Mouse (Mus musculus): ENCODE data around the gene Zscan2. TPM values are rescaled to one million over a fixed set of nuclear protein-coding genes. Genes with fewer than 3 reads are reported as not detected.

Gene Zscan2
- total RNA-seq (2021), result 1 to 10 TPM; 1.5 to 1.6 TPM
- long read RNA-seq, experiment 1, partial matches to known transcripts, result 0 of 1 reads
- long read RNA-seq, experiment 1, other reads (novel, unspliced or antisense), result 0 of 1 reads
- long read RNA-seq, experiment 2, result 0 reads

DNA sequence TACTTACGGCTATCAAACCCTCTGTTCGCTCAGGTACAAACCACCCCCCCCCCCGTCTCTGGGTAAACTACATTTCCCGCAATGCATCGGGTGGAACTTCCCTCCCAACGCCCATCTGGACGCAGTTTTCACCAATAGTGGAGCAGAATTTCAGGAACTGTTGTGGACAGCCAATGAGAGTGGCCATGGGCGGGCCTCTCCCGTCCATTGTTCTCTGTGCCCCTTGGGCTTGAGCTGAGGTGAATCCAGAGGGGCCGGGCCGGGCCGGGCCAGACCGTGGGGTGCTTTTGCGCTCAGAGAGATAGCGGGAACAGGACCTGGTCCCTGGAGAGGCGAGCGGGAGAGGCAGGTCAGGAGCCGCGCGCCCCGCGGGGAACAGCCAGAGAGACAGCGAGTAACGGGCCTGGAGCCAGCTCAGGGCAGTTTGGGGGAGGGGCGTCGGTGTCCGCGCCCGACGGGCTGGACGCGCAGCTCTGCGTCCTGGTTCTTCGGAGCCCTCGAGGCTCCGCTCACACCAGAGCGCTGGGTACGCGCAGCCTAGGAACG lies at the start of gene Zscan2:
TSS of gene Zscan2 (plus strand) at position 192 of the 546 bp plus-strand sequence.
- DNase-seq, result peak; percentile 90

DNA sequence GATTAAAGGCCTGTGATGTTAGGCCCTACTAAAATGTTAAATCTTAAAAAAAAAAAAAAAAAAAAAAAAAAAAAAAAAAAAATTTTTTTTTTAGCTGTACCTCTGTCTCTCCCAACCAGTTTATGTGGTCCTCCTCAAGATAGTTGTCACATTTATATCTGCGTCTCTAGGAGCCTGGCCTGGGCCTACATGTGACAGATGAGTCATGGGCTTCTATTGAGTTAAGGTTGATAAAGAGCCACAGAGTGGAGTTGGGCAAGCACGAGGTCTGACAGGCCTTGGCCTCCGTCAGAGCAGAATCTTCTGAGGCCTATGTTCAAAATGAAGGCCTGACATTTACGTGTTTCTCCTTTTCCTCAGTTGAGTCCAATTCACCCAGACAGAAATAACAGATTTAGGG lies 47.3 kb upstream of the Zscan2 start:
- no peak for DNase-seq

- no peak for DNase-seq
Measured at GRCm38 (mm10) chr7:80816641-80817040, 44.1 kb upstream of the Zscan2 start.

DNA sequence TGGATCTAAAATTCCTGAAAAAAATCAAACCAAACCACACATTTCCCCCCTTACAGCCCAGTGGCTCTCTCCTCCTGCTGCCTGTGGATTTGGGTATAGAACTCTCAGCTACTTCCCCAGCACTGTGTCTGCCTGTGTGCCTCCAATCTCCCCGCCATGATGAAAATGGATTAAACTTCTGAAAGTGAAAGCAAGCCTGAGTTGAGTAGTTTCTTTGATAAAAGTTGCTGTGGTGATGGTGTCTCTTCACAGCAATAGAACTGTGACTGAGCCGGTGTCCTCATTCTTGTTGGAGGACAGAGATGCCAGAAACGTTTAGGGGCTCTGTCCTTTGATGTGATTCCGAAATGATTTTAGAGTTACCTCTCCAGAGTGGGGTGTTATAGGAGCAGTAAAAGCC lies 39.9 kb upstream of the Zscan2 start:
- no peak for DNase-seq

DNA sequence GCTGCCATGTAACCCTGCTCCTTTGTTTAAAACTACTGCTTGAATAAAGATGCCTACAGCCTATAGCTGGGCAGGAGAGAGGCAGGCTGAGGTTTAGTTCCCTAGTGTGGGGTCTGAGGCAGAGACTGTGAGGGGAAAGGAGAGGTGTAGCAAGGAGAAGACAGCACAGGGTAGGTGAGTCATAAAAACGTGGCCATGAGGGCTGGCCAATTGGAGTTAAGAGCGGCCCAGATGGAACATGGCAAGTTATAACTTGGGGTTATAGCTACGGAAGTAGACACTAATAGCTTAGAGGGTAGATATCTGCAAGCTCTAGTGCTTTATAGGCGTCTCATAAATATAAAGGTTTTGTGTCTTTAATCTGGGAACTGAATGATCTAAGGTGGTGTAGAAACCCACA lies 37.5 kb upstream of the Zscan2 start:
- DNase-seq, result no peak

- DNase-seq, result no peak
Measured at GRCm38 (mm10) chr7:80823875-80824682, 36.6 kb upstream of the Zscan2 start.

DNA sequence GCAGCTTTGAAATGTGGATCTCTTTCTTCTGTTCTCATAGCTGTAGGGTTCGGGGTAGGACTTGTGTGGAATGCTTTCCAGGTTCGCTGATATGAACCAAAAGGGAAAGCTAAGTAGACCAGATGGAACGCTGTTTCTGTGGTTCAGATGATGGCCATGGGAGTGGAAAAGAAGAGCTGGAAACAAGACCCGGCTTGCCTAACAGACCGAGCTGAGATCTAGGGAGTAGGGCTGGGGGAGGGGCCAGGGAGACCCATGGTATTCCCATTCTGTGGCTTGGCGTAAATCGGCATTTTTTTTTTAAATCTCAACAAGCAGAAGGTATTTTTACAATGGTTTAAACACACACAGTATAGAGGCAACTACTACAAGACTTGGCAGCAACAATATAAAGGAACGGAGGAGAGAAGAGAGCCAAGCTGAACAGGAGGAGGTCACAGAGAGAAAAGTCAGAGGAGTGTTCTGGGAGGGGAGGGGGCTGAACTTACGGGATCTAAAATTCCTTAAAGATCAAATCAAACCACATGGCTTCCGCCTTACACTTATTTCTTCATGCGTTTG lies 34.8 kb upstream of the Zscan2 start, which contains the start of gene Iqgap1:
TSS of gene Iqgap1 (minus strand) at position 132 of the 561 bp plus-strand sequence.
- no peak for DNase-seq

- DNase-seq, result no peak
Measured at GRCm38 (mm10) chr7:80828146-80828860, 32.4 kb upstream of the Zscan2 start.

DNA sequence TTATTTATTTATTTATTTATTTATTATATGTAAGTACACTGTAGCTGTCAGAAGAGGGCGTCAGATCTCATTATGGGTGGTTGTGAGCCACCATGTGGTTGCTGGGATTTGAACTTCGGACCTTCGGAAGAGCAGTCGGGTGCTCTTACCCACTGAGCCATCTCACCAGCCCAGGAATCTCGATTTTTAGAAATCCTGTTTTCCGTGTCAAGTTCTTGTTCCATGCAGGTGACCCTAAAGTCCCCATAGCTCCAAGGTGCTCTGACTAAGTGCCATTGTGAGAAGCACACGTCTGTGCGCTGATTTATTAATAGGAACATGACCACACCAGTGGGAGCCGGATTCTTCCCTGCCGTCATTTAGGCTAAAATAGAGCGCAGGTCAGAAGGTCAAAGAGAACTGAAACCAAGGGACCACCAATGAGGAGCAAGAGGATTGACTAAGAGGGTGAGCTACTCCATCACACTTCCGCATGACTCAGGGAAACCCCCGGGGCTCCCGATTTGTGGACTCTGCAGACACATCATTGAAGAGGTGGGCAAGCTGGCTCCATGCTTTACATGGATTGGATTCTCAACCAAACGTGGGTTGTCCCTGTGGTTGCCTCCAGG lies 30.4 kb upstream of the Zscan2 start:
- DNase-seq, result no peak

- no peak for DNase-seq
Measured at GRCm38 (mm10) chr7:80832191-80832590, 28.5 kb upstream of the Zscan2 start.

GRCm38 (mm10) chr7:80832996-80833650 lies 27.6 kb upstream of the Zscan2 start:
- peak; percentile 59 for DNase-seq

GRCm38 (mm10) chr7:80833651-80834532 lies 26.8 kb upstream of the Zscan2 start:
- no peak for DNase-seq

DNA sequence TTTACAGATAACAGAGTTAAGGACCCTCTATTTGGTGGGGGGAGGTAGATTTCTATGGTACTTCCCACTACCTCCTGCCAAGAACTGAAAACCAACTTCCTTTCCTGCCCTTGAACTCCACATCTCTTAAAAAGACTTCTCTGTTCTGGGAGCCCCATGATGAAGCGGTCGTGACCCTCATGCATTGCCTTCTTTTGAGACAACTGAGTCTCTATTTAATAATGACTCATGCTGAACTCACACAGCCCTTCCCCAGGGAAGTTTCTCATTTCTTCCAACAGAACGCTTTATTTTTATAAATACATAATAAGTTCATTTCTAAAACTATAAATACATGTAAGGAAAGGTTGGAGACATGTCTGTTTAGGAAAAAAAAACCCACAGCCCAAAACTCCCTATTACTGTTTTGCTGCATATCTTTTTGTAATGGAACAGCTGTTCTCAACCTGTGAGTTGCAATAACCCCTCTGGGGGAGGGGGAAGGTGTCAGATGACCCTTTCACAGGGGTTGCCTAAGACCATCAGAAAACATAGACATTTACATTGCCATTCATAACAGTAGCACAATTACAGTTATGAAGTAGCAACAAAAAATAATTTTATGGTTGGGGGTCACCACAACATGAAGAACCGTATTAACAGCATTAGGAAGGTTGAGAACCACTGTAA lies 24.6 kb upstream of the Zscan2 start:
- no peak for DNase-seq

- DNase-seq, result no peak
Measured at GRCm38 (mm10) chr7:80837736-80838135, 23.0 kb upstream of the Zscan2 start.

DNA sequence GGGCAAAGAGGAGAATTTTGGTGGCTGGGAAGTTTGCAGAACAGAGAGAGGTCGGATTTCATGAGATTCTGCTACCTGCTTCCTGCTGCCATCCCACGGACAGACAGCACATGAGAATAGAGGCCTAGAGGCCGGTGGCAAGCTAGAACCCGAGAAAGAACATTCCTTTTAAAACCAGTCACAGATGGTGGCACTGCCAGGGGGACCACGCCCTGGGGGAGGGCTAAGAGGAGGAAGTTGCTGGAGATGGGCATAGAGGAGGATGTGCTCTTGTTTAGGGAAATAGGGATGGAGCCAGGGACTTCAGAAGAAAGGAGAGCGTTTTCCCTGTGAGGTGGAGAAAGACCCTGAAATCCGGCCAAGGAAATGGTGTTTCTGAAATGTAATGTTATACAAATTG lies 22.5 kb upstream of the Zscan2 start:
- DNase-seq, result no peak

GRCm38 (mm10) chr7:80839755-80840154 lies 21.0 kb upstream of the Zscan2 start:
- DNase-seq, result no peak

- no peak for DNase-seq
Measured at GRCm38 (mm10) chr7:80840241-80840640, 20.5 kb upstream of the Zscan2 start.

- DNase-seq, result no peak
Measured at GRCm38 (mm10) chr7:80840937-80841336, 19.8 kb upstream of the Zscan2 start.

DNA sequence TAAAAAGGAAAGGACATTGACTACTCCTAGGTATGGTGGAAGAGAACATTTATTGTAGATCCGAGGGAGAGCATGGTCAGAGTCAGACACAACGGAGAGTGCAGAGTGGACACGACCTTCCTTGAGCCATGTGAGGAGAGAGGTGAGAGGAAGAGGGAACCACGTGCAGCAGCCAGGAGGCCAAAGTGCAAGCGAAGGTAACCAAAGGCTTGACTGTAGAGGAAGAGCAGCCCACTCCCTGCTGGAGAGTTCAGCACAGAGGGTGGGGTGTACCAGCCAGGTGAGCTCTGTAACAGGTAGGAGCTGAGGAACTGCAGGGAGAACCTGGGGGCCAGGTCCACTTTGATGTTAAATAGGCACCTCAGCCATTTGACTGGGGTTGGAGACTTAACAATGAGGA lies 18.6 kb upstream of the Zscan2 start:
- DNase-seq, result no peak

GRCm38 (mm10) chr7:80843176-80843575 lies 17.5 kb upstream of the Zscan2 start:
- no peak for DNase-seq
